Mouse (Mus musculus) midbrain, postnatal 0 days (tissue): ENCODE measurements around the gene Gemin5. TPM values are rescaled to one million over a fixed set of nuclear protein-coding genes. Genes with fewer than 3 reads are reported as not detected.
"Not testable (repeated sequence)": the region's sequence is repeated elsewhere in the genome, so short reads cannot be mapped to it uniquely, and the experiment has no call there.

ENCODE experiments used
- ATAC-seq: fragments of 200-750 bp; cut with Nextera tagmentation; 2 replicates; pipeline ENCODE4 v1.8.0; 2017; ENCODE audit warnings: moderate number of reproducible peaks, mild to moderate bottlenecking, moderate TSS enrichment, moderate library complexity; ENCODE audit not compliant: low FRiP score
- DNase-seq: peaks from one replicate; pipeline ENCODE4 v3.0.0-alpha.2; 2015; ENCODE audit warnings: low spot score
- H3K27ac ChIP-seq: fragments of 300-500 bp; sonication (generic); 2 replicates; pipeline ENCODE4 v1.5.1; 2014; ENCODE audit warnings: low read depth, mild to moderate bottlenecking, low read length, mixed read lengths
- H3K27me3 ChIP-seq: fragments of 300-500 bp; sonication (generic); 2 replicates; pipeline ENCODE4 v1.6.1; 2014; ENCODE audit warnings: low read length, control low read depth, mixed read lengths; ENCODE audit not compliant: insufficient read depth
- H3K36me3 ChIP-seq: fragments of 300-500 bp; sonication (generic); 2 replicates; pipeline ENCODE4 v1.6.1; 2014; ENCODE audit warnings: low read length, control low read depth, mixed read lengths; ENCODE audit not compliant: insufficient read depth
- H3K4me1 ChIP-seq: fragments of 300-500 bp; sonication (generic); 2 replicates; pipeline ENCODE4 v1.6.1; 2014; ENCODE audit warnings: mild to moderate bottlenecking, control low read depth, antibody characterized with exemption, low read length, mixed read lengths; ENCODE audit not compliant: insufficient read depth
- H3K4me2 ChIP-seq: fragments of 300-500 bp; sonication (generic); 2 replicates; pipeline ENCODE4 v1.6.1; 2014; ENCODE audit warnings: low read depth, mild to moderate bottlenecking, low read length, mixed read lengths; ENCODE audit not compliant: poor library complexity, severe bottlenecking
- H3K4me3 ChIP-seq: fragments of 300-500 bp; sonication (generic); 2 replicates; pipeline ENCODE4 v1.5.1; 2014; ENCODE audit warnings: low read depth, mild to moderate bottlenecking, low read length, moderate library complexity
- H3K9ac ChIP-seq: fragments of 300-500 bp; sonication (generic); replicated peaks from 2 replicates; pipeline ENCODE4 v1.6.1; 2014; ENCODE audit warnings: mild to moderate bottlenecking, low read length, moderate library complexity, mixed read lengths; ENCODE audit not compliant: poor library complexity, severe bottlenecking
- H3K9me3 ChIP-seq: fragments of 300-500 bp; sonication (generic); 2 replicates; pipeline ENCODE4 v1.6.1; 2016; ENCODE audit warnings: low read length, control low read depth
- CTCF ChIP-seq: IDR thresholded peaks from 2 replicates; pipeline ENCODE4 v1.5.1; 2016; ENCODE audit warnings: antibody characterized with exemption, mild to moderate bottlenecking
- WGBS: fragments of 180-500 bp; shearing (Covaris S2); extraction: QIAGEN DNeasy Blood & Tissue Kit; methylation state at CpG from one replicate; pipeline ENCODE4 v1.1.7; 2014; 5-methylcytosine and 5-hydroxymethylcytosine counted together
- polyA plus RNA-seq: library from polyadenylated mRNA; unstranded; fragments of >200 nt; fragmentation: Nextera tagmentation; extraction: Ambion mirVana; gene quantifications from 2 replicates; pipeline ENCODE4 v1.2.1, GENCODE M21; 2015
- total RNA-seq: library from RNA; depleted of rRNA; stranded (reverse); fragments of >200 nt; gene quantifications from 2 replicates; pipeline ENCODE4 v1.2.3, GENCODE M21; 2014; rRNA removed

Gene Gemin5
- 19.2 and 24.0 TPM in 2 replicates for total RNA-seq
- polyA plus RNA-seq = 8.1 and 9.9 TPM in 2 replicates

DNA sequence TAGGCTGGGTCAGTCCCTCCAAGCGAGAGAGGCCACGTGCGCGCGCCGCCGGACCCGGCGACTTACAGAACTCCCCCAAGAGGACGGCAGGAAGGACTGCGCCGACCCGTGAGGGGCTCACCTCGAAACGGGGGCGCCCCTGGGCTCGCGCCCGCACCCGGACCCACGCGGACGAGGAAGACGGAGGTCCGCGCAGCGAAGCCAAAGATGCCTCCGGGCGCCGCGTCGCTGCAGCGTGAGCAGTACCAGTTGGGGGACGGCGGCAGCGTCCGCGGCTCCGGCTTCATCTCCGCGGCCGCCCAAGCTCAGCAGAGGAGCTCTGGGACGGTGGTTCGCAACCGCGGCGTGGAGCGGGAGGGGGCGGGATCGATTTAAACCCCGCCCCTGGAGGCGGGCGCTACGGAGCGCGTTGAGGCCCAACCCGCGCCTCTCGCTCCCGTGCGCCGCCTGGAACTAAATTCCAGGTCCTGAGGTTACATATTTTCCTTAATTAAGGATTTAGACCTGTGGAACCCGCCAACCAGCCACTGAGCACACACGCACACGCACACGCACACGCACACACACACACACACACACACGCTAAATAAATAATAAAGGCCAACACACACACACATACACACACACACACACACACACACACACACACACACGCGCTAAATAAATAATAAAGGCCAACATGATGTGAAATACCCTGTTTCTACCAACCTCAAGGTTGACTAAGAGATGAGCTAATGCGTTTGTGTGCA is at the start of gene Gemin5:
TSS of gene Gemin5 (minus strand) at position 373 of the 749 bp plus-strand sequence.
- Histone ChIP-seq H3K27me3 (no peaks in the 10 kb centered on the region), H3K4me3 (peak within 1 kb of the TSS; percentile 91), H3K36me3 (peaks cover 13% of the 10 kb centered on the region; the same call in 1 of the 2 replicates), H3K4me1 (no peaks in the 10 kb centered on the region), H3K27ac (peak within 1 kb of the TSS; percentile 51; the same call in 1 of the 2 replicates), H3K9ac (peak within 1 kb of the TSS; percentile 65), H3K4me2 (peak within 1 kb of the TSS; percentile 75), H3K9me3 (no peaks in the 10 kb centered on the region)
- TF ChIP-seq CTCF = peak; percentile 46
- DNase-seq (peak; percentile 90), ATAC-seq (peak; percentile 87)
- 1% methylated on average over 70 of the region's 71 CpGs for WGBS

DNA sequence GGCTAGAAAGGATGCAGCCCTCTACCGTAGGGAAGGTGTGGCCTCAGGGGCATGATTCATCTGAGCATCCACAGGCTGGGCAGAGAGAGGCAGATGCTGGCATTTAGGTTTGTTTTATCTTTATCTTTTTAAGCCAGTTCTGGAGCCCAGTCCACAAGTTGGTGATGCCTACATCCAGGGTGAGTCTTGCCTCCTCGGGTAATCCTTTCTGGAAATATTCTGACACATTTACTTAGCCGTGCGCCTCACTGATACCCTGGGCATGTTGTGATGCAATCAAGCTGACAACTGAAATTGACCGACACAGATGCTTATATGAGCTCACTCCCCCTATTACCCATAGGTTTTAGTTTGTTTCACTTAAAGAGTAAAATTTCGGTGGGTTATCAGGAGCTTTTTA is 48.5 kb upstream of the Gemin5 start:
- H3K4me3 ChIP-seq = no peak overlapping the region
- no peak overlapping the region for H3K27ac ChIP-seq
- no peak for ATAC-seq
- no peak overlapping the region for H3K9ac ChIP-seq
- no peak overlapping the region for H3K4me2 ChIP-seq
- H3K36me3 ChIP-seq = no peaks in the 10 kb centered on the region
- WGBS = 88% methylated on average over 6 of the region's 6 CpGs
- no peak for DNase-seq
- no peaks in the 10 kb centered on the region for H3K9me3 ChIP-seq
- no peaks in the 10 kb centered on the region for H3K4me1 ChIP-seq
- TF ChIP-seq CTCF = no peak
- H3K27me3 ChIP-seq = no peaks in the 10 kb centered on the region

GRCm38 (mm10) chr11:58215814-58216213 is 47.5 kb upstream of the Gemin5 start:
- H3K4me1 ChIP-seq = no peaks in the 10 kb centered on the region
- no peak for TF ChIP-seq CTCF
- no peak for ATAC-seq
- H3K4me3 ChIP-seq = no peak overlapping the region
- H3K27ac ChIP-seq = no peak overlapping the region
- DNase-seq = no peak
- H3K9ac ChIP-seq = no peak overlapping the region
- H3K27me3 ChIP-seq = no peaks in the 10 kb centered on the region
- 87% methylated on average over 5 of the region's 5 CpGs for WGBS
- H3K4me2 ChIP-seq = no peak overlapping the region
- H3K9me3 ChIP-seq = no peaks in the 10 kb centered on the region
- H3K36me3 ChIP-seq = no peaks in the 10 kb centered on the region

DNA sequence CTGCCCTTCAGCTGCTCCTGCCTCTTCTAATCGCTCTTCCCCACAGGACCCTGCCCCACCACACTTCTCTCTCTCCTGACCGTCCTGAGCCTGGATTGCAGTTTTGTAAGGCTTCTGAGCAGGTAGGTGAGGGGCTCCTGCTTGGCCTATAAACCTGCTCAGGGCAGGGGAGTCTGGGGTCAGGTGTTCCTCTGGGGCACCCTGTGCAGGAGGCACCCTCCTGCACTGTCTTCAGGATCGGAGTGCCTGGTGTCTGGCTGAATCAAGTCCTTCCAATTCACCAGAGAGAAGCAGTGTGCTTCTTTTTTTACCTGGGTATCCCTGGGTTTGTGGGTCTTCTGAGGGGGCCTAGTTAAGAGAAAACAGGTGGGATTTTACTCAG is 46.7 kb upstream of the Gemin5 start:
- DNase-seq, H3K9ac ChIP-seq, H3K4me2 ChIP-seq, H3K4me1 ChIP-seq, H3K9me3 ChIP-seq, H3K27me3 ChIP-seq, H3K27ac ChIP-seq, H3K36me3 ChIP-seq, ATAC-seq: not testable (repeated sequence)
- H3K4me3 ChIP-seq = peak overlapping the region; percentile 23; the same call in 1 of the 2 replicates
- WGBS = 60% methylated on average over 3 of the region's 3 CpGs

DNA sequence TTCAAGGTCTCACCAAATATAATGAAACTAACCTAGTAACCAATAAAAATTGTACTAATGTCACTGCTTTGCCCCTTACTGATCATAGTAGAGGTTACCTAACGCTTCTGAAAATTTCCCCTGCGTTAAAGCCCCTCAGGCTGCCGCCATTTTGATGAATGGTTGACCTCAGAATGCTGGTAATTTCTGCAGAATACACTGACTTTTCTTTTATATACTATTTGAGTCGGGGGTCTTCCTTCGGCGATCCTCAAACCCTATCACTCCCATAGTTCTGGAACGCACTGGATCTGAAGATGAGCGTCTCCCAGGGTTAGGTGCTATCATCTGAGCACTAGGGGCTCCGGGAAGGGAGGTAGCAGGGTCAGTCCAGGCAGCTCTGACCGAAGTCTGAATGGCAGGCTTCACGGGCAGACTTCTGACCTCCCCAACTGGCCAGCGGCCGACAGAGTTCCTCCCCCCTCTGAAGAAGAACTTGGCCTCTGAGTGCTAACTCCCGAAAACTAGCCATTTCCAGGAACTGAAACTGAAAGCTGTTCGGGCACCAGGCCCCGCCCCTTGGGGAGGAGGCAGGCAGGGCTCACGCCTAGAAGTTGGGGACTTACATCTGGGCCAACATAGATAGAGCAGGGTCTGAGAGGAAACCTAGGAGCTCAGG is 46.2 kb upstream of the Gemin5 start:
- no peak for TF ChIP-seq CTCF
- Histone ChIP-seq H3K27ac (no peak overlapping the region), H3K4me3 (peak overlapping the region; percentile 23), H3K4me2 (peak overlapping the region; percentile 24; the same call in 1 of the 2 replicates), H3K4me1 (no peaks in the 10 kb centered on the region), H3K9me3 (no peaks in the 10 kb centered on the region), H3K9ac (no peak overlapping the region), H3K36me3 (no peaks in the 10 kb centered on the region), H3K27me3 (no peaks in the 10 kb centered on the region)
- ATAC-seq (no peak), DNase-seq (peak; percentile 25)
- WGBS = 53% methylated on average over 16 of the region's 17 CpGs

DNA sequence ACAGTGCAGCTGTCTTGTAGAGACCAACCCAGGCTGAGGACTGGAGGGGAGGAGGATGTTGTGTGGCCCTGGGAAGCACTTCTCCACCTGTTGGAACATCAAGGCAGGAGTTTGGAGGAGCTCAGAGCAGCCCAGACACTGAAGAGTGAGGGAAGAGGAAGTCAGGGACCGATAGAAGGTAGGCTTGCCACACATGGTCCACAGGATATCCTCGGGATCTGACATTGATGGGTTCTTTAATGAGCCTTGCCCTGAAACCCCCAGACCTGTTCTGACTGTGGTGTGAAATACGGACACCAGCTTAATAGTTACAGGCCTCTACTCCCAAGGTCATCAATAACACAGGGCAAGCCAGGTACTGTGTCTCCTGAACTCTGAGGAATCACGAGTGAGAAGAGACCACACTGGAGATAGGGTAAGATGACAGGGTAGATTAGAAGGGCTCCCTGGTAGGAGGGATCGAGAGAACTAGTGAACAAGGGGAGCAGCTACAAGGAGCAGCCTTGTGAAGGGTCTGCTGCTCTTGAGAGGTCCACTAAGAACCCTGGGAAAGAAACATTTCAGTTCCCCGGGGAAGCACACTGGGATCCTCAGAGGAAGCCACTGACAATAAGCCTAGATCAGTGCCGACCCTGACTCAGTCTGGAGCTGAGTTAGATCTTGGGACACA is 45.5 kb upstream of the Gemin5 start:
- DNase-seq (no peak), ATAC-seq (no peak)
- H3K9me3 ChIP-seq = no peaks in the 10 kb centered on the region
- H3K9ac ChIP-seq = no peak overlapping the region
- H3K4me2 ChIP-seq = no peak overlapping the region
- no peak overlapping the region for H3K4me3 ChIP-seq
- TF ChIP-seq CTCF = no peak
- no peaks in the 10 kb centered on the region for H3K27me3 ChIP-seq
- H3K36me3 ChIP-seq = no peaks in the 10 kb centered on the region
- no peak overlapping the region for H3K27ac ChIP-seq
- no peaks in the 10 kb centered on the region for H3K4me1 ChIP-seq
- WGBS = 83% methylated on average over 7 of the region's 7 CpGs
